Mouse (Mus musculus): ENCODE measurements around the gene Ubiad1. TPM values are rescaled to one million over a fixed set of nuclear protein-coding genes. Genes with fewer than 3 reads are reported as not detected.
A peak's percentile ranks its signal among the peaks of the same experiment; 100 is the strongest.

Gene Ubiad1
- polyA plus RNA-seq, 1 experiment from 2014 or later, result 18.8 TPM

DNA sequence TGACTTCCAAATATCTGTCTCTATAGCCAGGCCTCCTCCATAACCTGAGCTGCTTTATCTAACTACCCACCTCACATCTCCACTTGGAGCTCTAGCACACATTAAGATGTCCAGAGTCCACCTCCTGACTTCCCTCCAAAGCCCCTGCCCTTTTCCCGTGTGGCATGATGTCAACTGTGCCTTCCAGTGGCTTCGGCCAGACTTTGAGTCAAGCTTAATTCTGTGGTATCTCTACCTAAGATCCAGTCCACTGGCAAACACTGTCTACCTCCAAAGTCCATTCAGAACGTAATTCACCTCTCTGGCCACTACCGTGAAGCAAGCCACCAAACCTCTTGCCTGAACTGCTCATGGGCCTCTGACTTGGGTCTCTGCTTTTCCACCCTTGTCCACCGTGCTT is 2.6 kb downstream of the Ubiad1 start:
- Histone ChIP-seq H3K27me3 (replicated peaks; ENCODE audit: control insufficient read depth, insufficient read depth, low read length) (no peaks in the 10 kb centered on the region), H3K9ac (ENCODE audit: low read length) (no peak overlapping the region), H3K4me1 (replicated peaks; ENCODE audit: control insufficient read depth, insufficient read depth, low read length) (peaks cover 14% of the 10 kb centered on the region), H3K4me3 (ENCODE audit: low read depth, low read length) (no peak overlapping the region), H3K9me3 (ENCODE audit: control insufficient read depth, low read length) (no peaks in the 10 kb centered on the region), H3K36me3 (ENCODE audit: control insufficient read depth, insufficient read depth, low read length) (peaks cover 6% of the 10 kb centered on the region; the same call in 1 of the 2 replicates), H3K4me2 (ENCODE audit: low read length) (no peak overlapping the region), H3K27ac (ENCODE audit: low read depth) (no peak overlapping the region)
- 90% methylated on average over 5 of the region's 5 CpGs for WGBS
- ATAC-seq (replicated peaks; ENCODE audit: low FRiP score, low TSS enrichment, low read depth), result no peak
- DNase-seq (ENCODE audit: low spot score), result no peak

DNA sequence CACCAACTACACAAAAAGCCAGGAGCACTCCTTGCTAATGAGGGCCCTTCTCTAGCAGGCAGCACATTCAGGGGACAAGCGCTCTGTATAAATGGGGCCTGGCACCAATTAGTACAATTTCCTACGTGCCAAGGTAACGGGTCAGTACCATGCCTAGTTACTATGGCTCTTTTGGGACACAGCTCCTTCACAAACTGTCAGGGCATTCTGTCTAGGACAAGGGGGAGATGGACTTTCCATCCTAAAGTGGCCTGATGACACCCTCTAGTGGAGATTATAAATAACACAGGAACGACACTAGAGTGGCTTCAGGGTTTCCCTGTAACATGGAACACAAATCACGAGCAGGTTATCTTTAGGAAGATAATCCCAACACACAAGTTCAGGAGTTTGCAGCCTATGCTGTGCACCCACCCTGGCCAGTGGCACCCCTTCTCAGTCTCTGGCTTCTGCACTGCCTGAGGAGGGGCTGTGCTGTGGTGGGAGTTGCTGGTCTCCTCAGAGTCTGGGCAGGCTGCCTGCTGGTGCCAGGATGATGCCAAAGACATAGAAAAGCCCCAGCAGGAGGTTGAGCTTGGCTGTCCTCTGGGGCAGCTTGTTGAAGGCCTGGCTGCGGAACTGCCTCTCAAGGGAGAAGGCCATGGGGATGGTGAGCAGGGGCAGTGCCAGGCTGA is 8.8 kb downstream of the Ubiad1 start:
- ATAC-seq (replicated peaks; ENCODE audit: low FRiP score, low TSS enrichment, low read depth) (no peak), DNase-seq (ENCODE audit: low spot score) (peak; percentile 52)
- no peak overlapping the region for H3K9ac ChIP-seq (ENCODE audit: low read length)
- H3K4me3 ChIP-seq (ENCODE audit: low read depth, low read length), result no peak overlapping the region
- peaks cover 27% of the 10 kb centered on the region for H3K36me3 ChIP-seq (ENCODE audit: control insufficient read depth, insufficient read depth, low read length)
- H3K9me3 ChIP-seq (ENCODE audit: control insufficient read depth, low read length), result no peaks in the 10 kb centered on the region
- no peaks in the 10 kb centered on the region for H3K27me3 ChIP-seq (replicated peaks; ENCODE audit: control insufficient read depth, insufficient read depth, low read length)
- WGBS, result 77% methylated on average over 6 of the region's 6 CpGs
- H3K27ac ChIP-seq (ENCODE audit: low read depth), result no peak overlapping the region
- no peaks in the 10 kb centered on the region for H3K4me1 ChIP-seq (replicated peaks; ENCODE audit: control insufficient read depth, insufficient read depth, low read length)
- H3K4me2 ChIP-seq (ENCODE audit: low read length), result no peak overlapping the region

DNA sequence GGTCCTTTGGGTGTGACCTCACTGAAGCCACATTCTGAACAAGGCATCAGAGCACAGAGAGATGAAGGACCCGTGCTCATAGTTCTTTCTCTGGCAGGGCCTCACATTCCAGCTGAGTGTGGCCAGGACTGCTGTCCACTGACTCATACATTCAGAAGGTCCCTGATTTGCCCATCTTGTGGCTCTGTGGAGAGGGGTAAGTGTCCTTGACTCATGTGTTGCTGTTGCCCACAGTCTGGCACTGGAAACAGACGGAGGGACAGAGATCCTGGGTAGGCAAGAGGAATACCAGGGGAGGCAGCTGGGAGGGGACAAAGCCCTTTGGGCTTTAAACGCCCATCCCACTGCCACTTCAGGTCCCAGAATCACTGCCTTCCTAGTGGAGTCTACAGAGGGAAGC is 9.5 kb downstream of the Ubiad1 start:
- H3K4me2 ChIP-seq (ENCODE audit: low read length), result no peak overlapping the region
- H3K36me3 ChIP-seq (ENCODE audit: control insufficient read depth, insufficient read depth, low read length), result peaks cover 27% of the 10 kb centered on the region
- H3K9me3 ChIP-seq (ENCODE audit: control insufficient read depth, low read length), result no peaks in the 10 kb centered on the region
- no peak overlapping the region for H3K27ac ChIP-seq (ENCODE audit: low read depth)
- H3K4me3 ChIP-seq (ENCODE audit: low read depth, low read length), result no peak overlapping the region
- DNase-seq (ENCODE audit: low spot score), result no peak
- no peak overlapping the region for H3K9ac ChIP-seq (ENCODE audit: low read length)
- H3K4me1 ChIP-seq (replicated peaks; ENCODE audit: control insufficient read depth, insufficient read depth, low read length), result no peaks in the 10 kb centered on the region
- H3K27me3 ChIP-seq (replicated peaks; ENCODE audit: control insufficient read depth, insufficient read depth, low read length), result no peaks in the 10 kb centered on the region
- no peak for ATAC-seq (replicated peaks; ENCODE audit: low FRiP score, low TSS enrichment, low read depth)
- 86% methylated on average over 3 of the region's 3 CpGs for WGBS

DNA sequence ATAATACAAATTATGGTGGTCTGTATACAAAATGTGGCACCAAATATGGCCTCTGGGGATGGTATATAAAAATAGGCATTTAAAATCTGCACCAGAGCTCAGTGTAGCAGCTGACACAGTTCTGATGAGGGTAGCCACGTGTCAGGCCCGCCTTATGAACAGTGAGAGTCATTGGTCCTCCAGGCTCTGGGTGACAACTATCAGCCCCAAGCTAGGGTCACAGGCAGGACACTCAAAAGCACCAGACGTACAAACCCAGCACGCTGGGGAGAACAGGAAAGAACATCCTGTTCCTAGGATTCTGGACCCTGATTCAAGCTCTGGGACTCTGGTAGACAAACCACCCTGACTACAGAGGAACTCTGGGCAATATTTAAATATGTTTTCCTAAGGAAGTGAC is 10.0 kb downstream of the Ubiad1 start:
- no peak overlapping the region for H3K4me3 ChIP-seq (ENCODE audit: low read depth, low read length)

DNA sequence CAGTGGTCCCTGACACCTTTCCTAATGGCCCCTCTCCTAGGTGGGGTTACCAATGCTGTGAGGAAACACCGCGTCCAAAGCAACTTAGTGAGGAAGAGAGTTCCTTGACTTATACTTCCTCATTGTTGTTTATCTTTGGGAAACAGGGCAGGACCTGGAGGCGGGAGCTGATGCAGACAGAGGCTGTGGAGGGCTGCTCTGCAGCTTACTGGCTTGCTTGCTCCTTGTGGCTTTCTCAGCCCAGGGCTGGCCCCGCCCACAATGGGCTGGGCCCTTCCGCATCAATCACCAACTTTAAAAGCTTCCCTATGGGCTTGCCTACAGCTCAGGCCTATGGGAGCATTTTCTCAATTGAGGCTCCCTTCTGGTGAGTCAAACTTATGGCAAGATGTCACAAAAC is 10.8 kb downstream of the Ubiad1 start:
- Histone ChIP-seq H3K9ac (ENCODE audit: low read length) (no peak overlapping the region), H3K36me3 (ENCODE audit: control insufficient read depth, insufficient read depth, low read length) (peaks cover 27% of the 10 kb centered on the region), H3K4me2 (ENCODE audit: low read length) (no peak overlapping the region), H3K4me1 (replicated peaks; ENCODE audit: control insufficient read depth, insufficient read depth, low read length) (no peaks in the 10 kb centered on the region), H3K27me3 (replicated peaks; ENCODE audit: control insufficient read depth, insufficient read depth, low read length) (no peaks in the 10 kb centered on the region), H3K27ac (ENCODE audit: low read depth) (no peak overlapping the region), H3K4me3 (ENCODE audit: low read depth, low read length) (no peak overlapping the region), H3K9me3 (ENCODE audit: control insufficient read depth, low read length) (no peaks in the 10 kb centered on the region)
- ATAC-seq (replicated peaks; ENCODE audit: low FRiP score, low TSS enrichment, low read depth) (no peak), DNase-seq (ENCODE audit: low spot score) (no peak)
- 68% methylated on average over 5 of the region's 5 CpGs for WGBS

More for the DNA sequence above, 10.0 kb downstream of the Ubiad1 start:
- DNase-seq (ENCODE audit: low spot score) (no peak), ATAC-seq (replicated peaks; ENCODE audit: low FRiP score, low TSS enrichment, low read depth) (no peak)
- Histone ChIP-seq H3K9ac (ENCODE audit: low read length) (no peak overlapping the region), H3K27ac (ENCODE audit: low read depth) (no peak overlapping the region), H3K4me2 (ENCODE audit: low read length) (no peak overlapping the region), H3K4me1 (replicated peaks; ENCODE audit: control insufficient read depth, insufficient read depth, low read length) (no peaks in the 10 kb centered on the region), H3K9me3 (ENCODE audit: control insufficient read depth, low read length) (no peaks in the 10 kb centered on the region), H3K36me3 (ENCODE audit: control insufficient read depth, insufficient read depth, low read length) (peaks cover 27% of the 10 kb centered on the region), H3K27me3 (replicated peaks; ENCODE audit: control insufficient read depth, insufficient read depth, low read length) (no peaks in the 10 kb centered on the region)
- WGBS, result 83% methylated on average over 4 of the region's 4 CpGs

DNA sequence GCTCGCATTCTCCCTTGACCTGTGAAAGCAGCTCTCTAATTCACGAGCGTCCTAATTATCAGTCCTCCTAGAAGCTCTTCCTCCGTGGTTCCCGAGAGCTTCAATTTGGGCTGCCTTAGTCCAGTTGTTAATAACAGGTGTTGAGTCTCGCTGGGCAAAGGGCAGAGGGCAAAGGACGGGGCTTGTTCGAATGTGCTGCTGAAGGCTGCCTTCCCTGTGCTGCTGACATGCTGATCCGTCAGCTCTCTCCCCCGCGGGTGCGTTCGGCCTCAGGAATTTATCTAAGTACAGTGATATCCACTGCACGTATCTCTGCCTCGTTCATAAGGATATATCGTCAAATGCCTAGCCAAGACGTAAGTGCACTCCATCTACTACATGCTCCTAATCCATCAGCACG is 11.2 kb downstream of the Ubiad1 start:
- Histone ChIP-seq H3K4me1 (replicated peaks; ENCODE audit: control insufficient read depth, insufficient read depth, low read length) (no peaks in the 10 kb centered on the region), H3K36me3 (ENCODE audit: control insufficient read depth, insufficient read depth, low read length) (peaks cover 24% of the 10 kb centered on the region), H3K9me3 (ENCODE audit: control insufficient read depth, low read length) (no peaks in the 10 kb centered on the region), H3K4me3 (ENCODE audit: low read depth, low read length) (no peak overlapping the region), H3K27ac (ENCODE audit: low read depth) (no peak overlapping the region), H3K9ac (ENCODE audit: low read length) (no peak overlapping the region), H3K27me3 (replicated peaks; ENCODE audit: control insufficient read depth, insufficient read depth, low read length) (no peaks in the 10 kb centered on the region), H3K4me2 (ENCODE audit: low read length) (no peak overlapping the region)
- DNase-seq (ENCODE audit: low spot score), result no peak
- 83% methylated on average over 18 of the region's 18 CpGs for WGBS
- ATAC-seq (replicated peaks; ENCODE audit: low FRiP score, low TSS enrichment, low read depth), result no peak

DNA sequence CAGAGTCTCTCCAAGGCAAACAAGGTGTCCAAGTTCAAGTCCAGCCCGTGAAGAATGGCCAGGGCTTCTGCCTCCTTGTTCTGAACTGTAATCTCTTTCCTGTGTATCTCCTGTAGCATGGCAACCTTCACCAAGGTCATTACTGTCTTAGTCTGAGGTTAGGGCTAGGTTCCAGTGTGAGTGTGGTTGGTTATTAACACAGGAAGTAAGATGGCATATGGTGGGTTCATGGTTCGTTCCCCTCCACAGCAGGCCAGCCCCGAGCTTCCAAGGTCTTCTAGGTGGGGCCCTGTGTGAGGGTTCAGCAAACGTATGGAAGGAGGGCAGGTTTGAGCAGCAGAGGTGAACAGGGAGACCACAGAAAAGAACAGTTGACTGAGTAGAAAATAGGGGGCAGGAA is 12.1 kb downstream of the Ubiad1 start:
- WGBS, result 79% methylated on average over 4 of the region's 4 CpGs
- ATAC-seq (replicated peaks; ENCODE audit: low FRiP score, low TSS enrichment, low read depth), result no peak
- H3K4me1 ChIP-seq (replicated peaks; ENCODE audit: control insufficient read depth, insufficient read depth, low read length), result no peaks in the 10 kb centered on the region

DNA sequence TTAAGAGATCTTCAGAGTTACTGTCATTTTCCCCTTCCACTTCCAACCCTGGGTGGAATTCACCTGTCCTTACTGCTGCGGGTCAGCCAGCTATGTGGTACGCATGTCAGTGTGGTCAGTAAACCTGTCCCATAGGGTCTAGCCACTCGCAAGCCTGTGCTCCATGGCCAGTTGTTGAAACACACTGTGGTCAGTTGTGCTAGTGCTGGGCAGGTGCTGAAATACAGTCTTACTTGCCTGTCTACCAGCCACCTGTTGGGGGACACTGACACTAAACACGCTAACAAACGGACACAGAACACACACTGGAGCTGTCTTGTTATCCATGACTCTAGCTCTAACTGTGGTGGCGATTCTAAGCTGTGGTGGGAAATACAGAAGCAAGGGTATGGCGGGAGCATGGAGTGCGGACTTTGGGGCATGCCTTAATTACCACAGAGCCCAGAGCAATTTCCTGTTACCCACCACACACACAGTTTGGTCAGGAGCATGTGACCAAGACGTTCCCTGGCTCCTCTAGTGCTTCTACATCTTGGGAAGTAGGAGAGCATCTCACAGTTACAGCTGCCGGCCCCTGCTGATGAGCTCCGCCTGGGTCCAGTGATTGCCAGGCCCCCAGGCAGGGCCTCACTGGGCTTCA is 13.6 kb downstream of the Ubiad1 start:
- Histone ChIP-seq H3K4me3 (ENCODE audit: low read depth, low read length) (no peak overlapping the region), H3K9me3 (ENCODE audit: control insufficient read depth, low read length) (no peaks in the 10 kb centered on the region), H3K9ac (ENCODE audit: low read length) (no peak overlapping the region), H3K4me2 (ENCODE audit: low read length) (no peak overlapping the region), H3K27ac (ENCODE audit: low read depth) (no peak overlapping the region), H3K27me3 (replicated peaks; ENCODE audit: control insufficient read depth, insufficient read depth, low read length) (no peaks in the 10 kb centered on the region), H3K36me3 (ENCODE audit: control insufficient read depth, insufficient read depth, low read length) (peaks cover 16% of the 10 kb centered on the region), H3K4me1 (replicated peaks; ENCODE audit: control insufficient read depth, insufficient read depth, low read length) (no peaks in the 10 kb centered on the region)
- 81% methylated on average over 11 of the region's 11 CpGs for WGBS
- ATAC-seq (replicated peaks; ENCODE audit: low FRiP score, low TSS enrichment, low read depth) (no peak), DNase-seq (ENCODE audit: low spot score) (no peak)

More for the DNA sequence above, 12.1 kb downstream of the Ubiad1 start:
- DNase-seq (ENCODE audit: low spot score), result no peak
- Histone ChIP-seq H3K4me2 (ENCODE audit: low read length) (no peak overlapping the region), H3K9ac (ENCODE audit: low read length) (no peak overlapping the region), H3K27me3 (replicated peaks; ENCODE audit: control insufficient read depth, insufficient read depth, low read length) (no peaks in the 10 kb centered on the region), H3K9me3 (ENCODE audit: control insufficient read depth, low read length) (no peaks in the 10 kb centered on the region), H3K27ac (ENCODE audit: low read depth) (no peak overlapping the region), H3K4me3 (ENCODE audit: low read depth, low read length) (no peak overlapping the region), H3K36me3 (ENCODE audit: control insufficient read depth, insufficient read depth, low read length) (peaks cover 21% of the 10 kb centered on the region)

DNA sequence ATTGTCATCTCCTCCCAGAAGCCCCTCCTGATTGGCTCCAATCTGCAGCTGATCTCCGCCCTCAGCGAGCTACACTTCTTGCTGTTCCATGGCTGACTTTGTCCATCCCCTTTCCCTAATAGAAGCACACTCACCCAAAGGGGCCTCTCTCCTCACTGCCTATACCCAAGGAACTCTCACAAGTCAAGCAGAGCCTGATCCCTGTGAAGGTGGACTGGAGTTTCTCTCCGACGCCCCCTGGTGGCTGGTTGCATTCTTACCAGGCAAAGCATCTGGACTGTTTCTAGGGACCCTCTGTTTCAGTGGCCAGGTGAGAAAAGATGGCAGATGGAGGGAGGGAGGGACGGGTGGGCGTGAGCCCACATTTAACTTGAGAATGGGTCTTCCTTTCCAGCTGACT is 14.9 kb downstream of the Ubiad1 start:
- ATAC-seq (replicated peaks; ENCODE audit: low FRiP score, low TSS enrichment, low read depth), result peak; percentile 50; the same call in 1 of the 2 replicates
- WGBS, result 31% methylated on average over 6 of the region's 6 CpGs
- peaks cover 6% of the 10 kb centered on the region; the same call in 1 of the 2 replicates for H3K36me3 ChIP-seq (ENCODE audit: control insufficient read depth, insufficient read depth, low read length)
- H3K27me3 ChIP-seq (replicated peaks; ENCODE audit: control insufficient read depth, insufficient read depth, low read length), result no peaks in the 10 kb centered on the region
- no peaks in the 10 kb centered on the region for H3K9me3 ChIP-seq (ENCODE audit: control insufficient read depth, low read length)
- H3K4me2 ChIP-seq (ENCODE audit: low read length), result no peak overlapping the region
- no peak overlapping the region for H3K27ac ChIP-seq (ENCODE audit: low read depth)
- no peak overlapping the region for H3K9ac ChIP-seq (ENCODE audit: low read length)
- H3K4me1 ChIP-seq (replicated peaks; ENCODE audit: control insufficient read depth, insufficient read depth, low read length), result no peaks in the 10 kb centered on the region
- peak; percentile 88 for DNase-seq (ENCODE audit: low spot score)
- H3K4me3 ChIP-seq (ENCODE audit: low read depth, low read length), result no peak overlapping the region

Measured in intestine, embryonic 14.5 days (tissue).